Mouse (Mus musculus) brain, embryonic 14.5 days (tissue): ENCODE results near the gene Fam173b.

Source experiments
- CTCF ChIP-seq: fragments of 200-500 bp; IDR thresholded peaks from 2 replicates; pipeline ENCODE4 v1.5.1; 2012; ENCODE audit warnings: inconsistent platforms, mild to moderate bottlenecking, moderate library complexity, borderline replicate concordance; ENCODE audit not compliant: insufficient read depth, insufficient read length; ENCODE audit errors: extremely low read depth
- POLR2A ChIP-seq: fragments of 200-500 bp; IDR thresholded peaks from 2 replicates; pipeline ENCODE4 v1.6.1; 2012; ENCODE audit warnings: mild to moderate bottlenecking, inconsistent platforms, borderline replicate concordance; ENCODE audit not compliant: poor library complexity, insufficient read depth, insufficient read length, severe bottlenecking; ENCODE audit errors: extremely low read depth

- no peak for TF ChIP-seq POLR2A
- TF ChIP-seq CTCF, result no peak
These were observed 10.3 kb downstream of the Fam173b start for GRCm38 (mm10) chr15:31611976-31612375.
